Mouse (Mus musculus) right cerebral cortex, adult 18-20 months (tissue): Measurements from ENCODE around the gene Defb23.

Experiments used
- DNase-seq: peaks from one replicate; pipeline ENCODE4 v3.0.0; 2022; ENCODE audit warnings: mixed read lengths

The Defb23 gene

GRCm38 (mm10) chr2:152464570-152465150, at the start of gene Defb23:
TSS of gene Defb23 (minus strand) at chr2:152464620.
- no peak for DNase-seq

- no peak for DNase-seq
These were observed 47.2 kb upstream of the Defb23 start, which contains the start of gene Defb26 for GRCm38 (mm10) chr2:152511592-152511991. TSS of gene Defb26 (minus strand) at chr2:152511692.

- DNase-seq = no peak
These were observed 39.5 kb upstream of the Defb23 start for GRCm38 (mm10) chr2:152503950-152504349.

- no peak for DNase-seq
These were observed 36.4 kb upstream of the Defb23 start for GRCm38 (mm10) chr2:152500863-152501229.

- no peak for DNase-seq
These were observed 35.9 kb upstream of the Defb23 start for GRCm38 (mm10) chr2:152500204-152500862.

- DNase-seq = no peak
These were observed 33.6 kb upstream of the Defb23 start for GRCm38 (mm10) chr2:152498020-152498419.

- no peak for DNase-seq
These were observed 28.7 kb upstream of the Defb23 start for GRCm38 (mm10) chr2:152493151-152493550.

- no peak for DNase-seq
These were observed 25.6 kb upstream of the Defb23 start, which contains the start of gene Defb22 for GRCm38 (mm10) chr2:152490038-152490437. TSS of gene Defb22 (minus strand) at chr2:152490138.

- no peak for DNase-seq
These were observed 22.6 kb upstream of the Defb23 start for GRCm38 (mm10) chr2:152487024-152487423.

GRCm38 (mm10) chr2:152481726-152482125, 17.3 kb upstream of the Defb23 start:
- DNase-seq = no peak

- no peak for DNase-seq
These were observed 16.5 kb upstream of the Defb23 start for GRCm38 (mm10) chr2:152480881-152481280.

- no peak for DNase-seq
These were observed 12.3 kb upstream of the Defb23 start, which contains the start of gene Defb20 for GRCm38 (mm10) chr2:152476763-152477162. TSS of gene Defb20 (plus strand) at chr2:152477063.

- no peak for DNase-seq
These were observed 8.0 kb upstream of the Defb23 start for GRCm38 (mm10) chr2:152472434-152472833.

- peak; percentile 52 for DNase-seq
These were observed 6.6 kb upstream of the Defb23 start for GRCm38 (mm10) chr2:152470973-152471372.

- no peak for DNase-seq
These were observed 5.2 kb downstream of the Defb23 start for GRCm38 (mm10) chr2:152459241-152459640.

GRCm38 (mm10) chr2:152452101-152452781, 12.2 kb downstream of the Defb23 start:
- DNase-seq = no peak

- DNase-seq = peak; percentile 56
These were observed 14.2 kb downstream of the Defb23 start for GRCm38 (mm10) chr2:152450241-152450640.

GRCm38 (mm10) chr2:152447461-152447860, 17.0 kb downstream of the Defb23 start:
- no peak for DNase-seq

- no peak for DNase-seq
These were observed 17.8 kb downstream of the Defb23 start for GRCm38 (mm10) chr2:152446642-152447041.

- DNase-seq = no peak
These were observed 21.1 kb downstream of the Defb23 start for GRCm38 (mm10) chr2:152443281-152443680.

GRCm38 (mm10) chr2:152442322-152442721, 22.1 kb downstream of the Defb23 start:
- DNase-seq = no peak

- no peak for DNase-seq
These were observed 24.6 kb downstream of the Defb23 start for GRCm38 (mm10) chr2:152439833-152440232.

GRCm38 (mm10) chr2:152438963-152439362, 25.5 kb downstream of the Defb23 start:
- DNase-seq = no peak
